Mouse (Mus musculus): ENCODE measurements around the gene Phactr2. TPM values are rescaled to one million over a fixed set of nuclear protein-coding genes. Genes with fewer than 3 reads are reported as not detected.

Gene Phactr2
- total and polyA plus RNA-seq, 3 experiments = 0.08 to 0.49 (median 0.31) TPM

DNA sequence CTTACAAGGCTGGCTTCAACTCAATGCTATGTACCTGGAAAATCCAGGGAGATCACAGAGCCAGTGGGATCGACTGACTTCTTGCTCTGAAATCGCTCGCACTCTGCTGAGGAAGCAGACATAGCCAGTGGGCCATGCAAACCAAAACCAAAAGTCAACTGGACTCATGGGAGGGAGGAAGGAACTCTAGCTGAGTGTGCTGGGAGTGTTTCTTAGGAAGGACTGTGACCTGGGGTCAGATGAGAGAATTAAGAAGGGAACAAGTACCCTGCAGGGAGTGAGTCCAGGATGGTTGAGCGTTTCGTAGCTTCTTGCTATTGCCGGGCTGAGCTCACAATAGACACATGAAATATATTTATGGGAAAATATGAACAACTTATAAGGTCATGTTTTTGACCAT, 174.0 kb downstream of the Phactr2 start:
- H3K36me3 ChIP-seq (replicated peaks in 1 of 2; ENCODE audit: control insufficient read depth in 1 of 2, insufficient read depth in 1 of 2, low read length in 1 of 2) = no peaks in the 10 kb centered on the region
- no peak overlapping the region for H3K27ac ChIP-seq (ENCODE audit: insufficient read depth, low read depth)
- H3K79me2 ChIP-seq (replicated peaks; ENCODE audit: control insufficient read depth, extremely low read depth, insufficient read depth, poor library complexity, severe bottlenecking) = no peaks in the 10 kb centered on the region
- H3K4me3 ChIP-seq (replicated peaks in 1 of 3; ENCODE audit: low read depth in 2 of 3, low read length in 2 of 3, poor library complexity in 1 of 3) = no peak overlapping the region
- TF ChIP-seq ZMIZ1 (IDR thresholded peaks at IDR 0.05; ENCODE audit: low read depth, low read length) (no peak), HCFC1 (IDR thresholded peaks at IDR 0.05; ENCODE audit: low read depth, low read length) (no peak), KAT2A (IDR thresholded peaks at IDR 0.05; ENCODE audit: insufficient replicate concordance, low read length) (no peak), ZNF384 (IDR thresholded peaks at IDR 0.05; ENCODE audit: low read depth, low read length) (no peak), PAX5 (IDR thresholded peaks at IDR 0.05; ENCODE audit: low read length) (no peak)
- H3K9me3 ChIP-seq (replicated peaks; ENCODE audit: low read length) = no peaks in the 10 kb centered on the region
- dilution Hi-C loops (cut with MboI; ENCODE audit: extremely low pct_ligation_motif_present, extremely low pct_unique_long_range_greater_than_20kb, low sequenced_read_pairs) (no loop called here), in situ Hi-C loops (cut with MboI; ENCODE audit: low pct_ligation_motif_present, low pct_unique_long_range_greater_than_20kb, low sequenced_read_pairs) (no loop called here)
- H3K4me1 ChIP-seq (ENCODE audit: control insufficient read depth in 1 of 2, insufficient read depth in 2 of 2) = peaks cover 9 to 28% of the 10 kb centered on the region in 2 experiments
- DNase-seq (ENCODE audit: extremely low read depth) = no peak
- H3K27me3 ChIP-seq (replicated peaks) = no peaks in the 10 kb centered on the region
- no peak overlapping the region for H3K9ac ChIP-seq (ENCODE audit: insufficient read depth, low read depth)
- no peak overlapping the region for H3K4me2 ChIP-seq (ENCODE audit: insufficient read depth, low read depth, poor library complexity, severe bottlenecking)

DNA sequence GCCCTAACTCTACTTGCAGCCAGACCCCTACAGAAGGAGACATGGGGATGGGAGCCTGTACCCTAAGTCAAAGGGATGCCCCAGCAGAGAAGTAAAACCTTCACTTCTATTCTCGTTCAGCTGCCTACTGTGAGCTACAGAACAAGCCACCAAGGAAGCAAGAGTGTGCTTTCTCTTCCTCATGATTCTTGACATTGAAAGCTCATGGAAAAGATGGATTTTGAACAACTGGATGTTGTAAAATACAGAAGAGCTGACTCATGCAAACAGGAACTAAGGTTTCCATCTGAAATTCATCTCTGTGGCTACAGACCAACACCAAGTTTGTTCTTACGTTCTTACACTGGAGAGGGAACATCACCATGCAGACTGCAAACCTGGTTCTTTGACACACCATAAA, 179.3 kb downstream of the Phactr2 start:
- in situ Hi-C loops (cut with MboI; ENCODE audit: low pct_ligation_motif_present, low pct_unique_long_range_greater_than_20kb, low sequenced_read_pairs) = no loop called here

DNA sequence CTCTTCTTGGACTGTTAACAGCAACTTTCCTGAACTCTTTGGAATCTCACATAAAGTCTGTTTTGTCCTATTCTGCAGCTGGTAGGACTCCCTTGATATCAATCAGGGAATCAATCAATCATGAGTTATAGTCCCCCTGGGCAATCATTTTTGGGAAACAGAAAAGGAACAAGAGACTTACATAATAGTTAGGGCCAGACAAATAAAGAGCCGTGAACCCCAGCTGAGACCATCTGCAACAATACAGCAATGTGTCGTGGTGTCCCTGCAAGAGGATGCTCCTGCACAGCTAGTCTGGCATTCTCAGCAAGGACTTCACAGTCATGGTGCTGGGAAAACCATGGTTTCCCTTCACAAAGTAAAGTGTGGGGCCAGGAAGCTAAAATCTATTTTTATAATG, 182.2 kb downstream of the Phactr2 start:
- Histone ChIP-seq H3K27ac (ENCODE audit: insufficient read depth, low read depth) (no peak overlapping the region), H3K9me3 (replicated peaks; ENCODE audit: low read length) (no peaks in the 10 kb centered on the region), H3K27me3 (replicated peaks) (no peaks in the 10 kb centered on the region), H3K36me3 (replicated peaks in 1 of 2; ENCODE audit: control insufficient read depth in 1 of 2, insufficient read depth in 1 of 2, low read length in 1 of 2) (no peaks in the 10 kb centered on the region), H3K9ac (ENCODE audit: insufficient read depth, low read depth) (no peak overlapping the region), H3K79me2 (replicated peaks; ENCODE audit: control insufficient read depth, extremely low read depth, insufficient read depth, poor library complexity, severe bottlenecking) (no peaks in the 10 kb centered on the region), H3K4me1 (ENCODE audit: control insufficient read depth in 1 of 2, insufficient read depth in 2 of 2) (no peaks in the 10 kb centered on the region), H3K4me2 (ENCODE audit: insufficient read depth, low read depth, poor library complexity, severe bottlenecking) (no peak overlapping the region), H3K4me3 (replicated peaks in 1 of 3; ENCODE audit: low read depth in 2 of 3, low read length in 2 of 3, poor library complexity in 1 of 3) (no peak overlapping the region)
- no peak for DNase-seq (ENCODE audit: extremely low read depth)
- dilution Hi-C loops (cut with MboI; ENCODE audit: extremely low pct_ligation_motif_present, extremely low pct_unique_long_range_greater_than_20kb, low sequenced_read_pairs) = no loop called here
- no peak for TF ChIP-seq RAD21 (IDR thresholded peaks at IDR 0.05; ENCODE audit: low read depth, low read length)
- TF ChIP-seq ETS1 (conservative IDR thresholded peaks at IDR 0.05; ENCODE audit: low read depth, low read length) = no peak
- no peak for TF ChIP-seq SMC3 (IDR thresholded peaks at IDR 0.05; ENCODE audit: low read depth, low read length)
- in situ Hi-C loops (cut with MboI; ENCODE audit: low pct_ligation_motif_present, low pct_unique_long_range_greater_than_20kb, low sequenced_read_pairs) = no loop called here

More for the DNA sequence above, 179.3 kb downstream of the Phactr2 start:
- Histone ChIP-seq H3K4me1 (ENCODE audit: control insufficient read depth in 1 of 2, insufficient read depth in 2 of 2) (no peaks in the 10 kb centered on the region), H3K79me2 (replicated peaks; ENCODE audit: control insufficient read depth, extremely low read depth, insufficient read depth, poor library complexity, severe bottlenecking) (no peaks in the 10 kb centered on the region), H3K4me2 (ENCODE audit: insufficient read depth, low read depth, poor library complexity, severe bottlenecking) (no peak overlapping the region), H3K36me3 (replicated peaks in 1 of 2; ENCODE audit: control insufficient read depth in 1 of 2, insufficient read depth in 1 of 2, low read length in 1 of 2) (no peaks in the 10 kb centered on the region), H3K27me3 (replicated peaks) (no peaks in the 10 kb centered on the region), H3K9me3 (replicated peaks; ENCODE audit: low read length) (no peaks in the 10 kb centered on the region), H3K4me3 (replicated peaks in 1 of 3; ENCODE audit: low read depth in 2 of 3, low read length in 2 of 3, poor library complexity in 1 of 3) (no peak overlapping the region), H3K27ac (ENCODE audit: insufficient read depth, low read depth) (no peak overlapping the region), H3K9ac (ENCODE audit: insufficient read depth, low read depth) (no peak overlapping the region)
- TF ChIP-seq ZNF384 (IDR thresholded peaks at IDR 0.05; ENCODE audit: low read depth, low read length) (no peak), HCFC1 (IDR thresholded peaks at IDR 0.05; ENCODE audit: low read depth, low read length) (no peak), NELFE (IDR thresholded peaks at IDR 0.05; ENCODE audit: low read depth, low read length) (no peak)
- no peak for DNase-seq (ENCODE audit: extremely low read depth)
- dilution Hi-C loops (cut with MboI; ENCODE audit: extremely low pct_ligation_motif_present, extremely low pct_unique_long_range_greater_than_20kb, low sequenced_read_pairs) = no loop called here
